21 mouse cellular contexts compared by ENCODE assay signal in the genomic region with DNA sequence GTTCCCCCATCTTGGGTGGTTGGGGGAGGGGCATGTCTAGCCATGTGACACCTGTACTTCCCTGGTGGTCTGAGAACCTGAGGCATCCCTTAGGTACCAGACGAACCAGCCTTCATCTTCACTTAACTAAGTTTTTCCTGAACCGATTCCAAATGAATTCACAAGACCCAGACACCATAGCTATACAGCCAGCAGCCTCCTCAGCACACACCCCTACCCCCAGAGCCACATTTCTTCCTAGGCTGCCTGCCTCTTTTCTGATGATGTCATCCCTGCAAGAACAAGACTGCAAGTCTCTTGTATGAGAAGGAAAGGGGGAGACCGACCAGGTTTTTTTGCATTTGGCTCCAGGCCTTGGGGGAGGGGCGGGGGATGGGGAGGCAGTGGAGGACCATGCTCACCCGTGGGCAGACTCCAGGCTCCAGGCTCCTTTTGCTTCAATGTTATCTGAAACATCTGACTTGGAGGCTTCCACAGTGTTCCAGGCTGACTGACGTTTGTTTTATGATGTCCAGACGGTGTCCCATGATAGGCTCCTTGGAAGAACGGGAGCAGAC. TPM values are rescaled to one million over a fixed set of nuclear protein-coding genes. Genes with fewer than 3 reads are reported as not detected.
A peak's percentile ranks its signal among the peaks of the same experiment; 100 is the strongest.
DNase-seq lines count a peak whose midpoint lies in the region; ATAC-seq lines count a peak whose summit lies in the region.
"Had no signal": no experiment of that assay in that cellular context is flagged by ENCODE, and none has a peak within 500 bp of the region (broad histone marks: within the 10 kb centered on the region; RNA-seq: fewer than 3 reads in every experiment).

No protein-coding gene starts in this region.

- H3K9ac ChIP-seq in forebrain, embryonic 13.5 days: no peak overlapping the region
- H3K9ac ChIP-seq in forebrain, embryonic 16.5 days (replicated peaks; ENCODE audit: low read depth, low read length): no peak overlapping the region
- no peak overlapping the region for H3K9ac ChIP-seq in kidney, embryonic 15.5 days
- H3K9ac ChIP-seq in embryonic facial prominence, embryonic 14.5 days (ENCODE audit: low read depth, low read length): no peak overlapping the region
- no peak overlapping the region for H3K9ac ChIP-seq in stomach, embryonic 14.5 days (replicated peaks; ENCODE audit: low read depth, low read length)
- no peak overlapping the region for H3K9ac ChIP-seq in midbrain, embryonic 11.5 days (ENCODE audit: low read length)
- H3K9ac ChIP-seq: heart, embryonic 15.5 days; hindbrain, embryonic 15.5 days; liver, embryonic 14.5 days; midbrain, embryonic 12.5 days had no signal

- H3K4me1 ChIP-seq in forebrain, embryonic 13.5 days: peaks cover 9% of the 10 kb centered on the region
- peaks cover 8% of the 10 kb centered on the region for H3K4me1 ChIP-seq in forebrain, embryonic 16.5 days (replicated peaks; ENCODE audit: control insufficient read depth, insufficient read depth, low read length)
- peaks cover 32% of the 10 kb centered on the region for H3K4me1 ChIP-seq in kidney, embryonic 15.5 days
- peaks cover 8% of the 10 kb centered on the region; the same call in 1 of the 2 replicates for H3K4me1 ChIP-seq in embryonic facial prominence, embryonic 14.5 days (ENCODE audit: control insufficient read depth, insufficient read depth, low read length)
- H3K4me1 ChIP-seq in stomach, embryonic 14.5 days (ENCODE audit: control insufficient read depth, insufficient read depth, low read length): peaks cover 11% of the 10 kb centered on the region; the same call in 1 of the 2 replicates
- H3K4me1 ChIP-seq in midbrain, embryonic 11.5 days (ENCODE audit: control insufficient read depth, insufficient read depth, low read length): peaks cover 5% of the 10 kb centered on the region; the same call in 1 of the 2 replicates
- H3K4me1 ChIP-seq: hindbrain, embryonic 15.5 days had no signal

- no peak overlapping the region for H3K4me3 ChIP-seq in forebrain, embryonic 13.5 days
- no peak overlapping the region for H3K4me3 ChIP-seq in forebrain, embryonic 16.5 days (replicated peaks; ENCODE audit: low read length)
- no peak overlapping the region for H3K4me3 ChIP-seq in kidney, embryonic 15.5 days (replicated peaks)
- H3K4me3 ChIP-seq in embryonic facial prominence, embryonic 14.5 days (ENCODE audit: low read depth, low read length): no peak overlapping the region
- H3K4me3 ChIP-seq in stomach, embryonic 14.5 days (ENCODE audit: low read depth, low read length): no peak overlapping the region
- H3K4me3 ChIP-seq in midbrain, embryonic 11.5 days (ENCODE audit: low read depth, low read length): no peak overlapping the region
- H3K4me3 ChIP-seq: erythroblast, embryonic 14.5 days; heart, embryonic 15.5 days; hindbrain, embryonic 15.5 days; midbrain, embryonic 12.5 days; myocyte had no signal

- WGBS in forebrain, embryonic 13.5 days: 57% methylated on average over 8 of the region's 8 CpGs
- 49% methylated on average over 8 of the region's 8 CpGs for WGBS in forebrain, embryonic 16.5 days
- 44% methylated on average over 8 of the region's 8 CpGs for WGBS in kidney, embryonic 15.5 days
- WGBS in embryonic facial prominence, embryonic 14.5 days: 32% methylated on average over 8 of the region's 8 CpGs
- 38% methylated on average over 8 of the region's 8 CpGs for WGBS in stomach, embryonic 14.5 days
- WGBS in midbrain, embryonic 11.5 days: 70% methylated on average over 8 of the region's 8 CpGs

- H3K9me3 ChIP-seq in forebrain, embryonic 13.5 days (replicated peaks): no peaks in the 10 kb centered on the region
- no peaks in the 10 kb centered on the region for H3K9me3 ChIP-seq in forebrain, embryonic 16.5 days (ENCODE audit: control insufficient read depth, low read length)
- H3K9me3 ChIP-seq in kidney, embryonic 15.5 days (replicated peaks): no peaks in the 10 kb centered on the region
- no peaks in the 10 kb centered on the region for H3K9me3 ChIP-seq in embryonic facial prominence, embryonic 14.5 days (ENCODE audit: control insufficient read depth, low read length)
- no peaks in the 10 kb centered on the region for H3K9me3 ChIP-seq in stomach, embryonic 14.5 days (ENCODE audit: control insufficient read depth, low read depth, low read length)
- no peaks in the 10 kb centered on the region for H3K9me3 ChIP-seq in midbrain, embryonic 11.5 days (ENCODE audit: control insufficient read depth, low read length)
- H3K9me3 ChIP-seq: heart, embryonic 15.5 days; hindbrain, embryonic 15.5 days; midbrain, embryonic 12.5 days had no signal

- no peak overlapping the region for H3K27ac ChIP-seq in forebrain, embryonic 13.5 days
- H3K27ac ChIP-seq in forebrain, embryonic 16.5 days (ENCODE audit: low read length): no peak overlapping the region
- no peak overlapping the region for H3K27ac ChIP-seq in kidney, embryonic 15.5 days
- H3K27ac ChIP-seq in embryonic facial prominence, embryonic 14.5 days (replicated peaks; ENCODE audit: low read depth, low read length): no peak overlapping the region; the same call in 1 of the 2 replicates
- no peak overlapping the region for H3K27ac ChIP-seq in stomach, embryonic 14.5 days (ENCODE audit: low read length)
- no peak overlapping the region for H3K27ac ChIP-seq in midbrain, embryonic 11.5 days (ENCODE audit: low read depth, low read length)
- H3K27ac ChIP-seq: heart, embryonic 15.5 days; hindbrain, embryonic 15.5 days; liver, embryonic 14.5 days; midbrain, embryonic 12.5 days had no signal

- ATAC-seq in forebrain, embryonic 13.5 days: peak; percentile 43; the same call in 1 of the 2 replicates
- ATAC-seq in forebrain, embryonic 16.5 days: no peak
- 0 out of 2 replicates have a peak, but pooled peaks have one; percentile 37 for ATAC-seq in kidney, embryonic 15.5 days (replicated peaks; ENCODE audit: low FRiP score)
- peak; percentile 53 for ATAC-seq in embryonic facial prominence, embryonic 14.5 days (ENCODE audit: low read depth)
- peak; percentile 62; the same call in 1 of the 2 replicates for ATAC-seq in stomach, embryonic 14.5 days (ENCODE audit: insufficient number of reproducible peaks, insufficient read depth, low FRiP score, low read depth)
- ATAC-seq in midbrain, embryonic 11.5 days (ENCODE audit: low FRiP score): no peak
- ATAC-seq: Patski had no signal

- no peaks in the 10 kb centered on the region for H3K27me3 ChIP-seq in forebrain, embryonic 13.5 days
- H3K27me3 ChIP-seq in forebrain, embryonic 16.5 days (replicated peaks; ENCODE audit: control insufficient read depth, insufficient read depth, low read length): no peaks in the 10 kb centered on the region
- H3K27me3 ChIP-seq in kidney, embryonic 15.5 days: no peaks in the 10 kb centered on the region
- no peaks in the 10 kb centered on the region for H3K27me3 ChIP-seq in embryonic facial prominence, embryonic 14.5 days (replicated peaks; ENCODE audit: control insufficient read depth, insufficient read depth, low read length)
- H3K27me3 ChIP-seq in stomach, embryonic 14.5 days (ENCODE audit: control insufficient read depth, insufficient read depth, low read length): no peaks in the 10 kb centered on the region
- no peaks in the 10 kb centered on the region for H3K27me3 ChIP-seq in midbrain, embryonic 11.5 days (ENCODE audit: control insufficient read depth, insufficient read depth, low read length)
- H3K27me3 ChIP-seq: heart, embryonic 15.5 days; hindbrain, embryonic 15.5 days; Patski had no signal

- H3K36me3 ChIP-seq in forebrain, embryonic 13.5 days (ENCODE audit: poor library complexity, severe bottlenecking): no peaks in the 10 kb centered on the region
- no peaks in the 10 kb centered on the region for H3K36me3 ChIP-seq in forebrain, embryonic 16.5 days (ENCODE audit: control insufficient read depth, insufficient read depth)
- H3K36me3 ChIP-seq in kidney, embryonic 15.5 days: peaks cover 43% of the 10 kb centered on the region
- H3K36me3 ChIP-seq in embryonic facial prominence, embryonic 14.5 days (ENCODE audit: control insufficient read depth, insufficient read depth, low read length): peaks cover 18% of the 10 kb centered on the region; the same call in 1 of the 2 replicates
- H3K36me3 ChIP-seq in stomach, embryonic 14.5 days (ENCODE audit: control insufficient read depth, insufficient read depth, low read length): peaks cover 22% of the 10 kb centered on the region
- H3K36me3 ChIP-seq in midbrain, embryonic 11.5 days (ENCODE audit: control insufficient read depth, insufficient read depth, low read length): no peaks in the 10 kb centered on the region
- H3K36me3 ChIP-seq: heart, embryonic 15.5 days; hindbrain, embryonic 15.5 days; midbrain, embryonic 12.5 days had no signal

- H3K4me2 ChIP-seq in forebrain, embryonic 13.5 days: no peak overlapping the region
- H3K4me2 ChIP-seq in forebrain, embryonic 16.5 days (ENCODE audit: low read length): no peak overlapping the region
- H3K4me2 ChIP-seq in kidney, embryonic 15.5 days: no peak overlapping the region
- no peak overlapping the region for H3K4me2 ChIP-seq in embryonic facial prominence, embryonic 14.5 days (ENCODE audit: low read depth, low read length)
- no peak overlapping the region for H3K4me2 ChIP-seq in stomach, embryonic 14.5 days (replicated peaks; ENCODE audit: low read depth, low read length)
- H3K4me2 ChIP-seq in midbrain, embryonic 11.5 days: no peak overlapping the region
- H3K4me2 ChIP-seq: heart, embryonic 15.5 days; hindbrain, embryonic 15.5 days; midbrain, embryonic 12.5 days had no signal

- DNase-seq in kidney, adult 18-20 months: no peak
- peak; percentile 50 for DNase-seq in embryonic facial prominence, embryonic 14.5 days (ENCODE audit: low spot score)
- DNase-seq in retina, postnatal 1 day: no peak
- DNase-seq in midbrain, embryonic 11.5 days (ENCODE audit: low spot score, missing footprints): no peak
- DNase-seq: cerebellum, adult 11-12 months; gastrocnemius, postnatal 36 days; kidney, postnatal 14 days; lung, postnatal 36 days; spleen, adult 18-20 months; thymus, postnatal 36 days had no signal

RNA-seq across cellular contexts. Expression of a gene that starts 13.0 kb away (rescaled TPM):
- polyA plus RNA-seq in forebrain, embryonic 13.5 days (2015; fragmentation: Nextera tagmentation; extraction: Ambion mirVana): 4.8 and 6.9 TPM in 2 replicates
- polyA plus RNA-seq in forebrain, embryonic 16.5 days (2015; fragmentation: Nextera tagmentation; extraction: Ambion mirVana): 3.8 and 4.7 TPM in 2 replicates
- 121 and 135 TPM in 2 replicates for polyA plus RNA-seq in kidney, embryonic 15.5 days (2015; fragmentation: Nextera tagmentation; extraction: Ambion mirVana)
- polyA plus RNA-seq in embryonic facial prominence, embryonic 14.5 days (2014; fragmentation: Nextera tagmentation; extraction: Ambion mirVana): 60.1 and 79.9 TPM in 2 replicates
- 123 and 134 TPM in 2 replicates for polyA plus RNA-seq in stomach, embryonic 14.5 days (2014; fragmentation: Nextera tagmentation; extraction: Ambion mirVana)
- 20.2 and 25.3 TPM in 2 replicates for polyA plus RNA-seq in midbrain, embryonic 11.5 days (2014; fragmentation: Nextera tagmentation; extraction: Ambion mirVana)

Comparison
In these comparisons a context has a peak if more than half of its experiments do, and no peak if none do; other contexts are left out.
1. ATAC-seq: peak in forebrain, embryonic 13.5 days (single experiment), kidney, embryonic 15.5 days (single experiment), embryonic facial prominence, embryonic 14.5 days (single experiment) and stomach, embryonic 14.5 days (single experiment); none in forebrain, embryonic 16.5 days (single experiment) and midbrain, embryonic 11.5 days (single experiment).